Comparison of ENCODE assay signal across 30 mouse cellular contexts in genomic region chr9:16389141-16389540, GRCm38 (mm10).
DNase-seq lines count a peak whose midpoint lies in the region; ATAC-seq and TF ChIP-seq lines count a peak whose summit lies in the region.
"Had no signal": no experiment of that assay in that cellular context is flagged by ENCODE, and none has a peak within 500 bp of the region (broad histone marks: within the 10 kb centered on the region; RNA-seq: fewer than 3 reads in every experiment).

No protein-coding gene starts in this region.

- H3K4me1 ChIP-seq in midbrain, postnatal 0 days (ENCODE audit: insufficient read depth, low read length) = no peaks in the 10 kb centered on the region
- no peaks in the 10 kb centered on the region for H3K4me1 ChIP-seq in midbrain, embryonic 16.5 days (ENCODE audit: control insufficient read depth, insufficient read depth, low read length)
- H3K4me1 ChIP-seq: heart, embryonic 10.5 days; heart, embryonic 15.5 days; kidney, embryonic 15.5 days; liver, embryonic 12.5 days; megakaryocyte, embryonic 14.5 days; stomach, embryonic 15.5 days had no signal

- 78% methylated on average over 4 of the region's 4 CpGs for WGBS in midbrain, postnatal 0 days
- 80% methylated on average over 4 of the region's 4 CpGs for WGBS in midbrain, embryonic 16.5 days

- no peak overlapping the region for H3K4me3 ChIP-seq in midbrain, postnatal 0 days (ENCODE audit: low read depth, low read length)
- H3K4me3 ChIP-seq in midbrain, embryonic 16.5 days (ENCODE audit: low read depth, low read length) = no peak overlapping the region
- H3K4me3 ChIP-seq: erythroblast, embryonic 14.5 days; heart, embryonic 10.5 days; heart, embryonic 15.5 days; hindbrain, embryonic 13.5 days; kidney, embryonic 15.5 days; layer of hippocampus, adult 2 months; left cerebral cortex, adult 2 months; liver, embryonic 12.5 days; megakaryocyte, embryonic 14.5 days; midbrain, embryonic 15.5 days; myocyte; stomach, embryonic 15.5 days had no signal

- no peak for TF ChIP-seq CTCF in midbrain, postnatal 0 days (IDR thresholded peaks at IDR 0.05)

- no peak overlapping the region for H3K9ac ChIP-seq in midbrain, postnatal 0 days (replicated peaks; ENCODE audit: low read length, poor library complexity, severe bottlenecking)
- no peak overlapping the region for H3K9ac ChIP-seq in midbrain, embryonic 16.5 days (ENCODE audit: low read depth, low read length)
- H3K9ac ChIP-seq: heart, embryonic 15.5 days; hindbrain, embryonic 13.5 days; kidney, embryonic 15.5 days; liver, embryonic 12.5 days; liver, postnatal 0 days; midbrain, embryonic 15.5 days; stomach, embryonic 15.5 days had no signal

- no peak overlapping the region for H3K4me2 ChIP-seq in midbrain, postnatal 0 days (ENCODE audit: low read depth, low read length, poor library complexity, severe bottlenecking)
- H3K4me2 ChIP-seq in midbrain, embryonic 16.5 days (ENCODE audit: low read length) = no peak overlapping the region
- H3K4me2 ChIP-seq: heart, embryonic 15.5 days; hindbrain, embryonic 13.5 days; kidney, embryonic 15.5 days; liver, embryonic 12.5 days; midbrain, embryonic 15.5 days; stomach, embryonic 15.5 days had no signal

- H3K27me3 ChIP-seq in midbrain, postnatal 0 days (ENCODE audit: insufficient read depth, low read length) = no peaks in the 10 kb centered on the region
- no peaks in the 10 kb centered on the region for H3K27me3 ChIP-seq in midbrain, embryonic 16.5 days (ENCODE audit: control insufficient read depth, insufficient read depth, low read depth, low read length)
- H3K27me3 ChIP-seq: heart, embryonic 15.5 days; hindbrain, embryonic 13.5 days; kidney, embryonic 15.5 days; liver, embryonic 12.5 days; megakaryocyte, embryonic 14.5 days; midbrain, embryonic 15.5 days; stomach, embryonic 15.5 days had no signal

- H3K27ac ChIP-seq in midbrain, postnatal 0 days (ENCODE audit: low read depth, low read length) = no peak overlapping the region
- no peak overlapping the region for H3K27ac ChIP-seq in midbrain, embryonic 16.5 days (ENCODE audit: low read length)
- H3K27ac ChIP-seq: heart, embryonic 10.5 days; heart, embryonic 15.5 days; hindbrain, embryonic 13.5 days; kidney, embryonic 15.5 days; layer of hippocampus, adult 2 months; left cerebral cortex, adult 2 months; liver, embryonic 12.5 days; midbrain, embryonic 15.5 days; stomach, embryonic 15.5 days had no signal

- H3K36me3 ChIP-seq in midbrain, postnatal 0 days (ENCODE audit: insufficient read depth, low read length) = no peaks in the 10 kb centered on the region
- H3K36me3 ChIP-seq in midbrain, embryonic 16.5 days (ENCODE audit: control insufficient read depth, insufficient read depth, low read length) = no peaks in the 10 kb centered on the region
- H3K36me3 ChIP-seq: heart, embryonic 10.5 days; heart, embryonic 15.5 days; hindbrain, embryonic 13.5 days; kidney, embryonic 15.5 days; liver, embryonic 12.5 days; midbrain, embryonic 15.5 days; stomach, embryonic 15.5 days had no signal

- ATAC-seq in midbrain, postnatal 0 days (ENCODE audit: low FRiP score) = no peak
- ATAC-seq in midbrain, embryonic 16.5 days = no peak
- ATAC-seq: CD4-positive, CD25-positive, alpha-beta regulatory T cell, adult 4 months; forebrain, embryonic 16.5 days; inflammation-experienced regulatory T-cells, adult 6 months; liver, embryonic 12.5 days; liver, postnatal 0 days; midbrain, embryonic 15.5 days had no signal

- peak; percentile 15 for DNase-seq in adrenal gland, adult 8-10 months
- DNase-seq in adrenal gland, postnatal 4 days (ENCODE audit: low spot score in 2 of 2) = no peak
- DNase-seq in midbrain, postnatal 0 days (ENCODE audit: low spot score) = peak; percentile 9
- DNase-seq in embryo, embryonic 11 days = peak; percentile 51
- DNase-seq in gastrocnemius, postnatal 10 days = no peak
- no peak for DNase-seq in layer of hippocampus, adult 11-12 months (ENCODE audit: low spot score)
- DNase-seq: cerebellum, adult 2 months; cerebellum, postnatal 14 days; kidney, adult 11 months; kidney, postnatal 25 days; liver, postnatal 0 days; lung, postnatal 36 days; retina, postnatal 1 day; right cerebral cortex, postnatal 25 days had no signal

- no peaks in the 10 kb centered on the region for H3K9me3 ChIP-seq in midbrain, postnatal 0 days (ENCODE audit: low read length)
- no peaks in the 10 kb centered on the region for H3K9me3 ChIP-seq in midbrain, embryonic 16.5 days (replicated peaks; ENCODE audit: control insufficient read depth, low read length, poor library complexity, severe bottlenecking)
- H3K9me3 ChIP-seq: heart, embryonic 10.5 days; heart, embryonic 15.5 days; hindbrain, embryonic 13.5 days; kidney, embryonic 15.5 days; liver, embryonic 12.5 days; megakaryocyte, embryonic 14.5 days; midbrain, embryonic 15.5 days; stomach, embryonic 15.5 days had no signal

Comparison
In these comparisons a context has a peak if more than half of its experiments do, and no peak if none do; other contexts are left out.
1. DNase-seq: peak in adrenal gland, adult 8-10 months (single experiment), midbrain, postnatal 0 days (single experiment) and embryo, embryonic 11 days (single experiment); none in adrenal gland, postnatal 4 days (0 of 2), gastrocnemius, postnatal 10 days (single experiment) and layer of hippocampus, adult 11-12 months (single experiment).